Mouse (Mus musculus): ENCODE measurements around the gene Slc13a2. TPM values are rescaled to one million over a fixed set of nuclear protein-coding genes. Genes with fewer than 3 reads are reported as not detected.
A peak's percentile ranks its signal among the peaks of the same experiment; 100 is the strongest.

Gene Slc13a2
- polyA plus RNA-seq, 1 experiment, result 91.0 TPM

- no peaks in the 10 kb centered on the region for H3K27me3 ChIP-seq (replicated peaks; ENCODE audit: control insufficient read depth, insufficient read depth, low read length)
- peaks cover 11% of the 10 kb centered on the region; the same call in 1 of the 2 replicates for H3K4me1 ChIP-seq (ENCODE audit: control insufficient read depth, insufficient read depth, low read length)
- no peak for DNase-seq
- no peak for TF ChIP-seq CTCF (conservative IDR thresholded peaks at IDR 0.05; ENCODE audit: insufficient read depth, insufficient read length, low read depth, low read length)
- no peak for TF ChIP-seq POLR2A (IDR thresholded peaks at IDR 0.05; ENCODE audit: low read depth, low read length)
- no peaks in the 10 kb centered on the region; the same call in 1 of the 2 replicates for H3K36me3 ChIP-seq (ENCODE audit: control insufficient read depth, insufficient read depth, low read length)
- WGBS, result 81% methylated on average over 6 of the region's 6 CpGs
- H3K4me3 ChIP-seq (ENCODE audit: insufficient read depth, low read depth, low read length), result no peak overlapping the region
- no peak overlapping the region for H3K27ac ChIP-seq (ENCODE audit: insufficient read depth, low read depth, low read length)
Measured at GRCm38 (mm10) chr11:78398212-78398611, 23.8 kb downstream of the Slc13a2 start.

GRCm38 (mm10) chr11:78397397-78397796 is 24.6 kb downstream of the Slc13a2 start:
- peak; percentile 68 for DNase-seq
- Histone ChIP-seq H3K4me1 (ENCODE audit: control insufficient read depth, insufficient read depth, low read length) (peaks cover 11% of the 10 kb centered on the region; the same call in 1 of the 2 replicates), H3K4me3 (ENCODE audit: insufficient read depth, low read depth, low read length) (no peak overlapping the region), H3K27me3 (replicated peaks; ENCODE audit: control insufficient read depth, insufficient read depth, low read length) (no peaks in the 10 kb centered on the region), H3K36me3 (ENCODE audit: control insufficient read depth, insufficient read depth, low read length) (no peaks in the 10 kb centered on the region; the same call in 1 of the 2 replicates), H3K27ac (ENCODE audit: insufficient read depth, low read depth, low read length) (no peak overlapping the region)
- WGBS, result 28% methylated on average over 18 of the region's 18 CpGs
- TF ChIP-seq POLR2A (IDR thresholded peaks at IDR 0.05; ENCODE audit: low read depth, low read length), result no peak
- peak; percentile 69 for TF ChIP-seq CTCF (conservative IDR thresholded peaks at IDR 0.05; ENCODE audit: insufficient read depth, insufficient read length, low read depth, low read length)

- Histone ChIP-seq H3K27me3 (replicated peaks; ENCODE audit: control insufficient read depth, insufficient read depth, low read length) (no peaks in the 10 kb centered on the region), H3K27ac (ENCODE audit: insufficient read depth, low read depth, low read length) (no peak overlapping the region), H3K36me3 (ENCODE audit: control insufficient read depth, insufficient read depth, low read length) (no peaks in the 10 kb centered on the region; the same call in 1 of the 2 replicates), H3K4me3 (ENCODE audit: insufficient read depth, low read depth, low read length) (no peak overlapping the region), H3K4me1 (ENCODE audit: control insufficient read depth, insufficient read depth, low read length) (peaks cover 6% of the 10 kb centered on the region; the same call in 1 of the 2 replicates)
- WGBS, result 42% methylated on average over 11 of the region's 11 CpGs
- no peak for DNase-seq
- no peak for TF ChIP-seq POLR2A (IDR thresholded peaks at IDR 0.05; ENCODE audit: low read depth, low read length)
- TF ChIP-seq CTCF (conservative IDR thresholded peaks at IDR 0.05; ENCODE audit: insufficient read depth, insufficient read length, low read depth, low read length), result no peak
Measured at GRCm38 (mm10) chr11:78396950-78397349, 25.1 kb downstream of the Slc13a2 start.

- 84% methylated on average over 3 of the region's 3 CpGs for WGBS
- no peak for DNase-seq
- Histone ChIP-seq H3K36me3 (ENCODE audit: control insufficient read depth, insufficient read depth, low read length) (no peaks in the 10 kb centered on the region; the same call in 1 of the 2 replicates), H3K27ac (ENCODE audit: insufficient read depth, low read depth, low read length) (no peak overlapping the region), H3K4me1 (ENCODE audit: control insufficient read depth, insufficient read depth, low read length) (no peaks in the 10 kb centered on the region), H3K27me3 (replicated peaks; ENCODE audit: control insufficient read depth, insufficient read depth, low read length) (no peaks in the 10 kb centered on the region), H3K4me3 (ENCODE audit: insufficient read depth, low read depth, low read length) (no peak overlapping the region)
- no peak for TF ChIP-seq POLR2A (IDR thresholded peaks at IDR 0.05; ENCODE audit: low read depth, low read length)
- no peak for TF ChIP-seq CTCF (conservative IDR thresholded peaks at IDR 0.05; ENCODE audit: insufficient read depth, insufficient read length, low read depth, low read length)
Measured at GRCm38 (mm10) chr11:78392728-78393127, 29.3 kb downstream of the Slc13a2 start.

GRCm38 (mm10) chr11:78386508-78387043 is 35.4 kb downstream of the Slc13a2 start, which contains the start of gene Foxn1:
TSS of gene Foxn1 (minus strand) at chr11:78386558.
- Histone ChIP-seq H3K27me3 (replicated peaks; ENCODE audit: control insufficient read depth, insufficient read depth, low read length) (no peaks in the 10 kb centered on the region), H3K4me1 (ENCODE audit: control insufficient read depth, insufficient read depth, low read length) (no peaks in the 10 kb centered on the region), H3K27ac (ENCODE audit: insufficient read depth, low read depth, low read length) (no peak within 1 kb of the TSS), H3K36me3 (ENCODE audit: control insufficient read depth, insufficient read depth, low read length) (no peaks in the 10 kb centered on the region), H3K4me3 (ENCODE audit: insufficient read depth, low read depth, low read length) (no peak within 1 kb of the TSS)
- DNase-seq, result no peak
- TF ChIP-seq POLR2A (IDR thresholded peaks at IDR 0.05; ENCODE audit: low read depth, low read length), result no peak
- no peak for TF ChIP-seq CTCF (conservative IDR thresholded peaks at IDR 0.05; ENCODE audit: insufficient read depth, insufficient read length, low read depth, low read length)
- 77% methylated on average over 14 of the region's 14 CpGs for WGBS

GRCm38 (mm10) chr11:78385776-78386175 is 36.2 kb downstream of the Slc13a2 start:
- TF ChIP-seq CTCF (conservative IDR thresholded peaks at IDR 0.05; ENCODE audit: insufficient read depth, insufficient read length, low read depth, low read length) (no peak), POLR2A (IDR thresholded peaks at IDR 0.05; ENCODE audit: low read depth, low read length) (no peak)
- no peak for DNase-seq
- H3K27ac ChIP-seq (ENCODE audit: insufficient read depth, low read depth, low read length), result no peak overlapping the region
- no peaks in the 10 kb centered on the region for H3K4me1 ChIP-seq (ENCODE audit: control insufficient read depth, insufficient read depth, low read length)
- no peak overlapping the region for H3K4me3 ChIP-seq (ENCODE audit: insufficient read depth, low read depth, low read length)
- no peaks in the 10 kb centered on the region for H3K27me3 ChIP-seq (replicated peaks; ENCODE audit: control insufficient read depth, insufficient read depth, low read length)
- WGBS, result 78% methylated on average over 10 of the region's 10 CpGs
- H3K36me3 ChIP-seq (ENCODE audit: control insufficient read depth, insufficient read depth, low read length), result no peaks in the 10 kb centered on the region

- Histone ChIP-seq H3K4me1 (ENCODE audit: control insufficient read depth, insufficient read depth, low read length) (no peaks in the 10 kb centered on the region), H3K4me3 (ENCODE audit: insufficient read depth, low read depth, low read length) (no peak overlapping the region), H3K36me3 (ENCODE audit: control insufficient read depth, insufficient read depth, low read length) (no peaks in the 10 kb centered on the region), H3K27me3 (replicated peaks; ENCODE audit: control insufficient read depth, insufficient read depth, low read length) (no peaks in the 10 kb centered on the region), H3K27ac (ENCODE audit: insufficient read depth, low read depth, low read length) (no peak overlapping the region)
- DNase-seq, result no peak
- TF ChIP-seq POLR2A (IDR thresholded peaks at IDR 0.05; ENCODE audit: low read depth, low read length), result no peak
- no peak for TF ChIP-seq CTCF (conservative IDR thresholded peaks at IDR 0.05; ENCODE audit: insufficient read depth, insufficient read length, low read depth, low read length)
- WGBS, result 68% methylated on average over 5 of the region's 5 CpGs
Measured at GRCm38 (mm10) chr11:78382701-78383100, 39.3 kb downstream of the Slc13a2 start.
